Mouse (Mus musculus) midbrain, embryonic 10.5 days (tissue): ENCODE measurements around the gene Vapa. TPM values are rescaled to one million over a fixed set of nuclear protein-coding genes. Genes with fewer than 3 reads are reported as not detected.
A peak's percentile ranks its signal among the peaks of the same experiment; 100 is the strongest.

Experiments used
- DNase-seq: peaks from one replicate; pipeline ENCODE4 v3.0.0-alpha.2; 2017; ENCODE audit warnings: low spot score
- H3K27ac ChIP-seq: fragments of 300-500 bp; sonication (generic); replicated peaks from 2 replicates; pipeline ENCODE4 v1.5.1; 2016; ENCODE audit warnings: mild to moderate bottlenecking
- H3K27me3 ChIP-seq: fragments of 300-500 bp; sonication (generic); 2 replicates; pipeline ENCODE4 v1.6.1; 2016; ENCODE audit warnings: low read depth, mild to moderate bottlenecking; ENCODE audit not compliant: poor library complexity, severe bottlenecking
- H3K36me3 ChIP-seq: fragments of 300-500 bp; sonication (generic); 2 replicates; pipeline ENCODE4 v1.6.1; 2016; ENCODE audit warnings: mild to moderate bottlenecking, moderate library complexity
- H3K4me1 ChIP-seq: fragments of 300-500 bp; sonication (generic); 2 replicates; pipeline ENCODE4 v1.6.1; 2016
- H3K4me3 ChIP-seq: fragments of 300-500 bp; sonication (generic); 2 replicates; pipeline ENCODE4 v1.5.1; 2016; ENCODE audit warnings: mild to moderate bottlenecking, moderate library complexity
- H3K9me3 ChIP-seq: fragments of 300-500 bp; sonication (generic); replicated peaks from 2 replicates; pipeline ENCODE4 v1.6.1; 2016; ENCODE audit warnings: mild to moderate bottlenecking
- WGBS: fragments of 180-500 bp; shearing (Covaris S2); methylation state at CpG from one replicate; pipeline ENCODE4 v1.1.7; 2016; 5-methylcytosine and 5-hydroxymethylcytosine counted together
- polyA plus RNA-seq: library from polyadenylated mRNA; unstranded; fragments of >200 nt; fragmentation: Nextera tagmentation; extraction: Ambion mirVana; gene quantifications from 2 replicates; pipeline ENCODE4 v1.2.1, GENCODE M21; 2016

The Vapa gene
- polyA plus RNA-seq, 1 experiment from 2014 or later = 184 TPM

DNA sequence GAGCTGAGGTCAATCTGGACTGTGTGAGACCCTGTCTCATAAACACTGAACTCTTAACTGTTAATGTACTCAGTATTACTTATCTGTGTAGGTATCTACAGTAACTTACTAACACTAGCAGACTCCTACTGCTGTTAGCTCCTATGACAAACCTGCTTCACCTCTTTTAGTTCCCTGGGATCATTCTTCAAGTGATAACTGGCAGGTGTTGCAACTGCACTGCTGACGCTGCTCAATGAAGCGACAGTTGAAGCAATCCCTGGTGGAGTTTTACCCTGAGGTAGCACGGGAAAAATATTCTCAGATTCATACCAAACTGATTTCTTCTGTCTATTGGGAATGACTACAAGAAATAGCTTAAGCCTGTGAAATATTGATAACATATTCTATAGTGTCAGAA, 26.5 kb downstream of the Vapa start:
- DNase-seq = no peak
- Histone ChIP-seq H3K4me1 (no peaks in the 10 kb centered on the region), H3K27me3 (no peaks in the 10 kb centered on the region), H3K36me3 (peaks cover 59% of the 10 kb centered on the region), H3K4me3 (no peak overlapping the region), H3K9me3 (no peaks in the 10 kb centered on the region), H3K27ac (no peak overlapping the region)
- 95% methylated on average over 3 of the region's 3 CpGs for WGBS

DNA sequence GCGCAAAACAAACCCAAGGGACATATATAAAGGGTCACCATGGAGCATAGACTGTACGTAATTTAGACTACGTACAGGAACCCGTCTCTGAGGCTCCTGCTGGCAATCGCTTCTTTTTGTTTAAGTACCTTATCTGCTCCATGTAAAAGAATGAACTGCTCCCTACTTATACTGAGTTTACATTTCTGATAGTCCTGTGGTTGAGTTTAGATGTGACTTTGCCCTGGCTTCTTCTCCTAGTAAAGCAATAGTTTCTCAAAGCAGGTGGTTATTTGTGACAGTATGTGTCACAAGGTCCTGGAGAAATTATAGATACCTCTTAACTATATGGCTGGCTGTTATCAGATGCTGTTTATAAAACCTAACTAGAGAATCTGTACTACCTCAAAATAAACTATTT, 31.9 kb downstream of the Vapa start:
- H3K36me3 ChIP-seq = peaks cover 52% of the 10 kb centered on the region

DNA sequence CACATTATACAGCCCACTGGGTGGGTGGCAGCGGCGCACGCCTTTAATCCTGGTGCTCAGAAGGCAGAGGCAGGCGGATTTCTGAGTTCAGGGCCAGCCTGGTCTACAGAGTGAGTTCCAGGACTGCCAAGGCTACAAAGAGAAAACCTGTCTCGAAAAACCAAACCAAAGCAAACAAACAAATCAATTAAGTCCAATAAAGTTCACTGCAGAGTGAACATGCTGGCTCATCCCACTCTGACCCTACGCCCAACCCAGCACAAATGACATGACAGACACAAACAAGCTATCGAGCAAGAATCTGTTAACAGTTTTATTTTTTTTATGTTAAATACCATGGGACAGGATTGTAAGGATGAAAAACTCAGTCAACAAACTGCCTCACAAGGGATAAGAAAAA, 33.6 kb downstream of the Vapa start:
- 95% methylated on average over 7 of the region's 7 CpGs for WGBS
- H3K9me3 ChIP-seq = no peaks in the 10 kb centered on the region
- DNase-seq = no peak
- H3K27me3 ChIP-seq = no peaks in the 10 kb centered on the region
- H3K27ac ChIP-seq = no peak overlapping the region
- H3K4me3 ChIP-seq = no peak overlapping the region
- H3K4me1 ChIP-seq = no peaks in the 10 kb centered on the region
- peaks cover 49% of the 10 kb centered on the region for H3K36me3 ChIP-seq

More for the DNA sequence above, 31.9 kb downstream of the Vapa start:
- H3K27me3 ChIP-seq = no peaks in the 10 kb centered on the region
- WGBS = 96% methylated on average over 5 of the region's 5 CpGs
- DNase-seq = no peak
- H3K4me3 ChIP-seq = no peak overlapping the region
- no peak overlapping the region for H3K27ac ChIP-seq
- no peaks in the 10 kb centered on the region for H3K9me3 ChIP-seq
- no peaks in the 10 kb centered on the region for H3K4me1 ChIP-seq

DNA sequence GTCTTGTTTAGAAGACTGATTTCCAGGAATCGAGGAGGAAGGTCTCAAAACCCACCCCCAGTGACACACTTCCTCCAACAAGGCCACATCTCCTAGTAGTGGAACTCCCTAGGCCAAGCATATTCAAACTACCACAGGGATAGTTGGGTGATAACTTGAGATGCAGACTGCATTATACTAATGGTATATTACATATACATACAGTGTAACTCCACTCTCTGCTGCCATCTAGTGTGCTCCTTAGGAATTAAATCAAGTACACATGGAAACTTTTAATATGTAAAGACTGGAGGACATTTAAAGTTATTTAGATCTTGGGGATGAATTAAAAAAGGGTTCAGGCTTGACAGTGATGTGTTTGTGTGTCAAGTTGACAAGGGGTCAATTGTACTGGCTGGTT, 38.0 kb downstream of the Vapa start:
- 78% methylated on average over 1 of the region's 1 CpGs for WGBS
- H3K4me3 ChIP-seq = no peak overlapping the region
- H3K4me1 ChIP-seq = no peaks in the 10 kb centered on the region
- peaks cover 24% of the 10 kb centered on the region for H3K36me3 ChIP-seq
- no peak overlapping the region for H3K27ac ChIP-seq
- no peaks in the 10 kb centered on the region for H3K27me3 ChIP-seq
- H3K9me3 ChIP-seq = no peaks in the 10 kb centered on the region
- no peak for DNase-seq

DNA sequence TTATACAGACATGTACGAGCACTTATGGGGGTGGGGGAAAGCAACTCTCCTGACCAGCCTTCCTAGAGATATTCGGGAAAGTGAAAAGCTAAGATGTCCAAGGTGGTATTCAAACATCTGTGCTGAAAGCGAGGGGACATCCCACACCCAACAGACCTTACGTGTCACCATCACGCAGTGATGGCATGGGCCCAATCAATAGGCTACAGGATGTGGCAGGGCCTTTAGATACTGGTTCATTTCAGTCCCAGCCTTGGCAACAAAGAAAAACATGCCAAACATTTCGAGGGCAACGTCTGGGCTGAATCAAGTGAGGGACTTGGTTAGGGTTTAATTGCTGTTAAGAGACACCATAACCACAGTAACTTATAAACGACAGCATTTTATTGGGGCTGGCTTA, 38.5 kb downstream of the Vapa start:
- no peak for DNase-seq
- Histone ChIP-seq H3K4me3 (no peak overlapping the region), H3K4me1 (no peaks in the 10 kb centered on the region), H3K9me3 (no peaks in the 10 kb centered on the region), H3K27ac (no peak overlapping the region), H3K36me3 (peaks cover 19% of the 10 kb centered on the region), H3K27me3 (no peaks in the 10 kb centered on the region)
- WGBS = 86% methylated on average over 8 of the region's 8 CpGs

DNA sequence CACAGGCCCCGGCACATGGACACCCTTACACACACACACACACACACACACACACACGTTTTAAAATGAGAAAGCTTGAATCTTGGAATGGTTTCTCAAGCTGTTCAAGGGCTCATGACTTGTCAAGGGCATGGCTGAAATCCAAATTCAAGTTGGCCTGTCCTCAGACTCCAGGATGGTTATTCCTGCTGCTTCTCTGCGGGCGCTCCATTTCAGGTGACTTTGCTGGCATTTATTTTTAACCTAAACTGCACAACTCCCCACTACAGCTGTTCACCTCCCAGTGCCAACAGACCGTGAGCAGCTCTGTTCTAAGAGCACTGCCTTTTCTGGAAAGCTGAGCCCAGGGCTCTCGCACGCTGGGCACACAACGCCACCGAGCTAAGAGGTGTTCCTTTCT, 41.5 kb downstream of the Vapa start:
- Histone ChIP-seq H3K4me1 (no peaks in the 10 kb centered on the region), H3K27me3 (no peaks in the 10 kb centered on the region), H3K36me3 (no peaks in the 10 kb centered on the region), H3K27ac (no peak overlapping the region), H3K9me3 (no peaks in the 10 kb centered on the region), H3K4me3 (no peak overlapping the region)
- DNase-seq = no peak
- WGBS = 88% methylated on average over 9 of the region's 9 CpGs

DNA sequence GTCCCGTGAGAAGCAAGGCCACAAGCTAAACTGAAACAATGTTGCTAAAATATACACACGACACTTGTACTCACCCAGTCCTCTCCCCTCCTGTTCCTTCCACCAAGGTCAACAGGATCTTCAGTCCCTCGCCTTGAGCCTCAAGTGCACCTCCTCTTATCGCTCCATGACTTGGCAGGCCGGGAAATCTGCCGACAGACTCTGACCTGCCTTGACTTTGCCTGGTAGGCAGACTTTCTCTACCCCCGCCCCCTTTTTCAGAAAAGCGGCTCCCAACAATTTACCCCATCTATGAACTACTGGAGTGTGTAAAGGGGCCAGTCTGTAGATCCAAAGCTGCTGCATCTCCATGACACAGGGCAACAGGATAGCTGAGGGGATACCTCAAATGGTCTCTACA, 41.9 kb downstream of the Vapa start:
- H3K4me1 ChIP-seq = no peaks in the 10 kb centered on the region
- no peaks in the 10 kb centered on the region for H3K36me3 ChIP-seq
- DNase-seq = no peak
- 93% methylated on average over 8 of the region's 8 CpGs for WGBS
- H3K27me3 ChIP-seq = no peaks in the 10 kb centered on the region
- H3K4me3 ChIP-seq = no peak overlapping the region
- H3K9me3 ChIP-seq = no peaks in the 10 kb centered on the region
- H3K27ac ChIP-seq = no peak overlapping the region

DNA sequence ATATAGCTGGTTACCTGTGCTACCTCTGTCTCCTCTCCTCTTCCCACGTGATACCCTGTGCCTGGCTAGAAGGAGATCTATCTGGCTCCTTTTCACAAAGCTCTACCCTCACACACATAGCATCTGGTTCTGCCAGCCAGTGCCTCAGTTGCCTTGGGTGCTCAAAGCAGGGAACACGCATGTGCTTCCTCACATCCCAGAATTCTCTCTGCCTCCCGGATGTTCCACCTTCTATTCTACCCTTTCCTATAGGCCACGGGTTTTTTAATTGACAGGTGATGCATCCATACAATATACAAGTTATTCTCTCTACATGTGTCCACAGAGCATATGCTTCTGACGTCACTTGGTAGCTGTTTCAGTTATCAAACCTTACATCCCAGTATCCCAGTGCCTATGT, 49.2 kb downstream of the Vapa start:
- DNase-seq = no peak
- 75% methylated on average over 5 of the region's 5 CpGs for WGBS

DNA sequence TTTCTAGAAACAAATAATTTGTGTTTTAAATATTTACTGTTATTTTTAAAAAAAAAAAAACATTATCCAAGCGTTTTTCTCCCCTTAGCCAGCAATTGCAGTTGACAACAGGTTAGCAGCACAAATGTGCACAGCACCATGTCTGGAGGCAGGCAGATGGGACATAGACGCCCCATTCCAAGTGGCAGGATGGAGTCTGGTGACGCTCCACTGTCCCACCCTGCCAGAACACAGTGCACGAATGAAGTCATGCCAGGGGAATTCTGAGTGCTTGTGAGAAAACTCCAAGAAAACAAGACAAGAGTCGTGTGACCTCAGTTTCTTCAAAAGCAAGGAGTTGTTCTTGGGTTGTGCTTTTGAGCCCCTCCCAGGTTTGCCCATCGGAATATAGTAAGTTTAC, 50.0 kb downstream of the Vapa start:
- H3K27ac ChIP-seq = no peak overlapping the region
- DNase-seq = no peak
- H3K27me3 ChIP-seq = no peaks in the 10 kb centered on the region
- no peaks in the 10 kb centered on the region for H3K36me3 ChIP-seq
- H3K4me1 ChIP-seq = peaks cover 8% of the 10 kb centered on the region; the same call in 1 of the 2 replicates
- H3K9me3 ChIP-seq = no peaks in the 10 kb centered on the region
- H3K4me3 ChIP-seq = no peak overlapping the region
- WGBS = 69% methylated on average over 6 of the region's 6 CpGs

More for the DNA sequence above, 49.2 kb downstream of the Vapa start:
- no peak overlapping the region for H3K4me3 ChIP-seq
- H3K36me3 ChIP-seq = no peaks in the 10 kb centered on the region
- H3K4me1 ChIP-seq = no peaks in the 10 kb centered on the region
- no peaks in the 10 kb centered on the region for H3K9me3 ChIP-seq
- H3K27me3 ChIP-seq = no peaks in the 10 kb centered on the region
- H3K27ac ChIP-seq = no peak overlapping the region

DNA sequence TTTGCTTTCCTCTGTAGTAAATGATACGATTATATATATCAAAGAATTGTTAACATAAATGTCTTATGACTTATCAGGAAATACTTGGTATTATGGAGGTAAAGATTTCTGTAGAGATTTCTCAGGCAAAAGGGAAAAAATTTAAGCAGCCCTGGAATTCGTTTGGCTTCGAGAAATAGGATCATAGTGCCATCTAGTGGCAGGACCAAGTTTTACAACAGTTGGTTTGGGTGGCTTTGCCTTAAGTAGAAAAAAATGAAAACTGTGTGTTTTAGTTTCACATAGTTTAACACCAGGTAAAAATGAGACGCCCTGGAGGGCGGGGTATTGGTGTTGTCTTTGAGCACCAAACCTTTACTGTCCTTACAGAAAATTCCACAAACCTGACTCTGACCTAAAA, 50.6 kb downstream of the Vapa start:
- Histone ChIP-seq H3K4me1 (peaks cover 8% of the 10 kb centered on the region; the same call in 1 of the 2 replicates), H3K36me3 (no peaks in the 10 kb centered on the region), H3K27ac (no peak overlapping the region), H3K9me3 (no peaks in the 10 kb centered on the region), H3K4me3 (no peak overlapping the region), H3K27me3 (no peaks in the 10 kb centered on the region)
- peak; percentile 53 for DNase-seq
- WGBS = 8% methylated on average over 5 of the region's 5 CpGs

DNA sequence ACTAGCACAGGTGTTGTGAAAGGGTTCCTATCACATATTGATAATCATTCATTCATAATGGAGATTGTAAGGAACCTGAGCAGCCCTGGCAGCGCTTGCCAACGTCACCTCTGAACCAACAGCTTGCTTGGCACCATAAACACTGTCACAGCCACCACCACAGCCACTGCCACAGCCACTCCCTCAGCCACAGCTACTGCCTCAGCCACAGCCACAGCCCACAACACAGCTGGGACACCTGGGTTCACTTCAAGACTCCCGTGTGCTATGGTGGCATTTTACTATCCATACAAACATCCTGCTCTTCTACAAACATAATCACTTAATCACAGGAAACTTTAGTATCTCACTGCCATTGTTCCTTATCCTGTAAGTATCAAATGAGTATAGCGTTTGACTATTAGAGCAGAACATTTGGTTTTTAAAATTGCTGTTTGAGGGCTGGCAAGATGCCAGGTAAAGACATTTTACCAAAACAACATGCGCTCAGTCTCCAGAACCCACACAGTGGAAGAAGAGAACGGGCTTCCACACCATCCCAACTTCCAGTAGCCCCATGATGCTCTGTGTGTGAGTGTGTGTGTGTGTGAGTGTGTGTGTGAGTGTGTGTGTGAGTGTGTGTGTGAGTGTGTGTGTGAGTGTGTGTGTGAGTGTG, 51.9 kb downstream of the Vapa start:
- Histone ChIP-seq H3K27ac (no peak overlapping the region), H3K27me3 (no peaks in the 10 kb centered on the region), H3K4me3 (no peak overlapping the region), H3K36me3 (no peaks in the 10 kb centered on the region), H3K4me1 (peaks cover 8% of the 10 kb centered on the region; the same call in 1 of the 2 replicates), H3K9me3 (no peaks in the 10 kb centered on the region)
- WGBS = 86% methylated on average over 6 of the region's 6 CpGs
- no peak for DNase-seq

DNA sequence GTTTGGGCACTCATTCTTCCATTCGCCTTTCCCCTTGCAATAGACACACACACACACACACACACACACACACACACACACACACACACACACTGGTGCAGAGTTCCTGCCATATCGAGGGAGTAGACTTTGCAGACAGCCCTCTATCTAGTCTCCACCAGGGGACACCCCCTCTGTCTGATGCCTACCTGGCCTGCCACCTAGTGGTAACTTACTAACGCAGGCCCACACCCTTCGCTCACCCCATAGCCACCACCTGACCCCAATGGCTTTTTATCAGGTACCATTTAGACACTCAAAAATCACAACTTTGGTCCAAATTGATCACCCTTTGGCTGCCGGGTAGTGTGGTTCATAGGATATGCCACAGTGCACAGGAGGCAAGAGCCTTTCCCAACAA, 54.1 kb downstream of the Vapa start:
- WGBS = 45% methylated on average over 5 of the region's 5 CpGs
- H3K36me3 ChIP-seq = no peaks in the 10 kb centered on the region

DNA sequence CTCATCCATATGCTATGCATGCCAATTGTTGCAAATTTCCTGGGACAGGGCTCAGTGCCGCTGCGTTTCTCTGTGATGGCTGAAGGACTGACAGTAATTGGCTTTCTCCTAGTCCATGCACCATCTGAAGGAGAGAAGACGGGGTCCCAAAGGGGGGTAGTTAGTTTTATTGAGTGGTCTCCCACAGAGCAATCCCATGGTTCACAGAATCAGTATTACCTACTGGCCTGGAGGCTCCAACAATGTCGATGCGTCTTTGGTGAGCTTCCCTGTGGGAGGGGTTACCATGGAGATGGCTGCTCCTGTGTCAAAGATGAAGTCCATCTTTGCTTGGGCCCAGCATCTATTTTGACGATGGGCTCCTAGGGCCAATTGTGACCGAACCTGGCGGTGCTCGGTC, 54.6 kb downstream of the Vapa start:
- H3K4me3 ChIP-seq = peak overlapping the region; percentile 31
- H3K4me1 ChIP-seq = peaks cover 8% of the 10 kb centered on the region; the same call in 1 of the 2 replicates
- no peaks in the 10 kb centered on the region for H3K36me3 ChIP-seq
- WGBS = 60% methylated on average over 9 of the region's 9 CpGs
- H3K9me3 ChIP-seq = no peaks in the 10 kb centered on the region
- no peak for DNase-seq
- H3K27ac ChIP-seq = no peak overlapping the region
- H3K27me3 ChIP-seq = no peaks in the 10 kb centered on the region

More for the DNA sequence above, 54.1 kb downstream of the Vapa start:
- DNase-seq = no peak
- Histone ChIP-seq H3K9me3 (no peaks in the 10 kb centered on the region), H3K4me3 (no peak overlapping the region), H3K27me3 (no peaks in the 10 kb centered on the region), H3K27ac (no peak overlapping the region), H3K4me1 (peaks cover 8% of the 10 kb centered on the region; the same call in 1 of the 2 replicates)
